Mouse (Mus musculus): ENCODE measurements around the gene Mvb12b.

DNA sequence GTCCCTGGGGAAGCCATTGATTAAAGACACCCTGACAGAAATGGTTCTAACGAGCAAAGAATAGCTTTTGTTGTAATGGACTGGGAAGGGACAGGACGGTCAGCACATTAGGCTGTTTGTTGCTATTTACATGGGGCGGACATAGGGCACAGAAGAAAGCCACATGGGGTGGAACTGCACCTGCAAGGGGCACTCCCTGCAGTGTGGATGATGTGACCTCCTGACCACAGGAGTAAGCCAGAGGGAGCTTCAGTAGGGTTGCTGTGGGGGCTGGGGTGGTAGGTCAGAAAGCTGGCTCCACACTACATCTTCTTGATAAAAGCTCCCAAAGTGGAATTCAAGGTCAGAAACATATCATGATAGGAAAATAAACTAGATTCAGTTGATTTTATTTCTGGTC is 47.3 kb downstream of the Mvb12b start:
- no peak for TF ChIP-seq CTCF (IDR thresholded peaks at IDR 0.05 in 2 of 3, conservative IDR thresholded peaks at IDR 0.05 in 1 of 3; ENCODE audit: control insufficient read depth in 1 of 3, insufficient read depth in 1 of 3, low read depth in 2 of 3, low read length in 3 of 3, poor library complexity in 1 of 3, severe bottlenecking in 1 of 3)
- no peak for TF ChIP-seq CHD1 (IDR thresholded peaks at IDR 0.05; ENCODE audit: low read depth, low read length)
- no peak for TF ChIP-seq SMC3 (IDR thresholded peaks at IDR 0.05; ENCODE audit: low read depth, low read length)
- TF ChIP-seq NELFE (IDR thresholded peaks at IDR 0.05; ENCODE audit: low read depth, low read length): no peak
- TF ChIP-seq ZNF384 (IDR thresholded peaks at IDR 0.05; ENCODE audit: low read depth, low read length): no peak
- no peak for TF ChIP-seq USF1 (IDR thresholded peaks at IDR 0.05; ENCODE audit: low read depth, low read length)
- no peak for TF ChIP-seq ZKSCAN1 (IDR thresholded peaks at IDR 0.05; ENCODE audit: low read depth, low read length)
- no peak for TF ChIP-seq EP300 (IDR thresholded peaks at IDR 0.05; ENCODE audit: low read depth in 1 of 2, low read length in 2 of 2)
- no peak for TF ChIP-seq TAL1 (IDR thresholded peaks at IDR 0.05; ENCODE audit: low read length)
- no peak for TF ChIP-seq POLR2A (IDR thresholded peaks at IDR 0.05; ENCODE audit: control insufficient read depth in 1 of 2, insufficient read depth in 1 of 2, low read depth in 1 of 2, low read length in 2 of 2, poor library complexity in 1 of 2)
- TF ChIP-seq JUND (IDR thresholded peaks at IDR 0.05; ENCODE audit: low read depth, low read length): no peak
- no peak for TF ChIP-seq ELF1 (IDR thresholded peaks at IDR 0.05; ENCODE audit: low read depth, low read length)

Measured in MEL (cell line).